Mouse (Mus musculus) CH12.LX (cell line): ENCODE results near the gene Dop1a.

Experiments
- CTCF ChIP-seq, 2 experiments: IDR thresholded peaks in 1 of 2; conservative IDR thresholded peaks in 1 of 2; 2 replicates each; pipeline ENCODE4 v1.5.1; 2011 to 2012; ENCODE audit warnings: low read depth in 2 of 2, low read length in 2 of 2, improper control_type of control experiment in 1 of 2, inconsistent platforms in 1 of 2, mild to moderate bottlenecking in 1 of 2, moderate library complexity in 1 of 2
- E2F4 ChIP-seq: IDR thresholded peaks from 2 replicates; pipeline ENCODE4 v1.6.1; 2011; ENCODE audit warnings: low read depth, low read length, improper control_type of control experiment; ENCODE audit not compliant: insufficient replicate concordance
- MAZ ChIP-seq: IDR thresholded peaks from 2 replicates; pipeline ENCODE4 v1.6.1; 2012; ENCODE audit warnings: low read depth, mild to moderate bottlenecking, inconsistent platforms, low read length, improper control_type of control experiment, moderate library complexity
- MXI1 ChIP-seq: IDR thresholded peaks from 2 replicates; pipeline ENCODE4 v1.6.1; 2011; ENCODE audit warnings: mild to moderate bottlenecking, low read depth, low read length, improper control_type of control experiment
- MYC ChIP-seq: IDR thresholded peaks from 2 replicates; pipeline ENCODE4 v1.6.1; 2011; ENCODE audit warnings: low read depth, mild to moderate bottlenecking, improper control_type of control experiment, low read length
- NRF1 ChIP-seq: IDR thresholded peaks from 2 replicates; pipeline ENCODE4 v1.6.1; 2014; ENCODE audit warnings: low read depth, mild to moderate bottlenecking, inconsistent platforms, low read length, improper control_type of control experiment, moderate library complexity
- PAX5 ChIP-seq: IDR thresholded peaks from 2 replicates; pipeline ENCODE4 v1.6.1; 2012; ENCODE audit warnings: low read length, inconsistent platforms, mixed read lengths
- POLR2A ChIP-seq: IDR thresholded peaks from 2 replicates; pipeline ENCODE4 v1.6.1; 2011; ENCODE audit warnings: low read depth, mild to moderate bottlenecking, improper control_type of control experiment, low read length
- USF1 ChIP-seq: IDR thresholded peaks from 2 replicates; pipeline ENCODE4 v1.6.1; 2014; ENCODE audit warnings: low read depth, mild to moderate bottlenecking, inconsistent platforms, low read length, improper control_type of control experiment

- TF ChIP-seq CTCF (conservative IDR thresholded peaks at IDR 0.05 in 1 of 2, IDR thresholded peaks at IDR 0.05 in 1 of 2; ENCODE audit: low read depth in 2 of 2, low read length in 2 of 2) (peak; percentile 87 to 93), MXI1 (no peak), USF1 (no peak), MAZ (no peak), PAX5 (no peak), NRF1 (no peak), MYC (no peak), POLR2A (no peak), E2F4 (no peak)
Observed at GRCm38 (mm10) chr9:86583740-86584139, 116.8 kb downstream of the Dop1a start.
